Mouse (Mus musculus) thymus, adult 2 months (tissue): ENCODE results near the gene Clec1a.

Experiments
- CTCF ChIP-seq: fragments of 200-500 bp; IDR thresholded peaks from 2 replicates; pipeline ENCODE4 v1.5.1; 2012; ENCODE audit warnings: mild to moderate bottlenecking, control low read depth, low read length, moderate library complexity, borderline replicate concordance; ENCODE audit not compliant: control insufficient read depth, poor library complexity, insufficient read depth; ENCODE audit errors: extremely low read depth
- POLR2A ChIP-seq: fragments of 200-500 bp; IDR thresholded peaks from 2 replicates; pipeline ENCODE4 v1.6.1; 2012; ENCODE audit warnings: mild to moderate bottlenecking, low read length, control low read depth, moderate library complexity; ENCODE audit not compliant: control insufficient read depth, poor library complexity, insufficient read depth; ENCODE audit errors: extremely low read depth

GRCm38 (mm10) chr6:129402404-129402803, 49.4 kb downstream of the Clec1a start:
- TF ChIP-seq POLR2A (no peak), CTCF (no peak)
